Comparison of ENCODE assay signal across 27 mouse cellular contexts in genomic region chr3:157664486-157665041, GRCm38 (mm10).
"Had no signal": no experiment of that assay in that cellular context is flagged by ENCODE, and none has a peak within 500 bp of the region (broad histone marks: within the 10 kb centered on the region; RNA-seq: fewer than 3 reads in every experiment).

No protein-coding gene starts in this region.

- H3K9me3 ChIP-seq: heart, embryonic 13.5 days; heart, embryonic 15.5 days; hindbrain, embryonic 10.5 days; hindbrain, embryonic 12.5 days; intestine, embryonic 15.5 days; limb, embryonic 13.5 days; liver, embryonic 13.5 days; liver, embryonic 15.5 days had no signal

- H3K4me2 ChIP-seq: heart, embryonic 11.5 days; heart, embryonic 13.5 days; heart, embryonic 15.5 days; hindbrain, embryonic 12.5 days; hindbrain, embryonic 14.5 days; intestine, embryonic 15.5 days; limb, embryonic 13.5 days; liver, embryonic 11.5 days; liver, embryonic 13.5 days; liver, embryonic 15.5 days had no signal

- H3K4me3 ChIP-seq: gastrocnemius, adult 2 months; heart, adult 2 months; heart, embryonic 13.5 days; heart, embryonic 15.5 days; hindbrain, embryonic 10.5 days; hindbrain, embryonic 12.5 days; intestine, embryonic 15.5 days; layer of hippocampus, adult 2 months; left cerebral cortex, adult 2 months; limb, embryonic 13.5 days; liver, embryonic 13.5 days; liver, embryonic 15.5 days had no signal

- H3K27me3 ChIP-seq: heart, embryonic 15.5 days; hindbrain, embryonic 12.5 days; intestine, embryonic 15.5 days; limb, embryonic 13.5 days; liver, embryonic 13.5 days; liver, embryonic 15.5 days had no signal

- H3K36me3 ChIP-seq: heart, embryonic 13.5 days; heart, embryonic 15.5 days; hindbrain, embryonic 10.5 days; hindbrain, embryonic 12.5 days; intestine, embryonic 15.5 days; limb, embryonic 13.5 days; liver, embryonic 13.5 days; liver, embryonic 15.5 days had no signal

- H3K27ac ChIP-seq: gastrocnemius, adult 2 months; heart, adult 2 months; heart, embryonic 13.5 days; heart, embryonic 15.5 days; hindbrain, embryonic 10.5 days; hindbrain, embryonic 12.5 days; hindbrain, embryonic 14.5 days; intestine, embryonic 15.5 days; layer of hippocampus, adult 2 months; left cerebral cortex, adult 2 months; limb, embryonic 13.5 days; liver, embryonic 13.5 days; liver, embryonic 15.5 days had no signal

- H3K4me1 ChIP-seq: heart, embryonic 13.5 days; heart, embryonic 15.5 days; hindbrain, embryonic 10.5 days; hindbrain, embryonic 12.5 days; intestine, embryonic 15.5 days; liver, embryonic 13.5 days; liver, embryonic 15.5 days had no signal

- DNase-seq: gastrocnemius, adult 2 months; gastrocnemius, postnatal 10 days; gastrocnemius, postnatal 25 days; heart, adult 2 months; heart, postnatal 10 days; heart, postnatal 4 days; kidney, adult 18-20 months; kidney, postnatal 4 days; liver; liver, embryonic 13.5 days; liver, postnatal 0 days; lung, adult 2 months had no signal

- ATAC-seq: hindbrain, embryonic 16.5 days; inflammation-experienced regulatory T-cells, adult 6 months; intestine, embryonic 15.5 days; intestine, postnatal 0 days; liver, postnatal 0 days had no signal

- H3K9ac ChIP-seq: heart, embryonic 13.5 days; heart, embryonic 15.5 days; hindbrain, embryonic 12.5 days; hindbrain, embryonic 14.5 days; intestine, embryonic 15.5 days; limb, embryonic 13.5 days; liver, embryonic 13.5 days; liver, embryonic 15.5 days; liver, postnatal 0 days had no signal
